Mouse (Mus musculus): ENCODE measurements around the gene Lrrc4c.

Lrrc4c gene

GRCm38 (mm10) chr2:97467031-97467549, 1149.1 kb downstream of the Lrrc4c start:
- DNase-seq (ENCODE audit: low read depth in 2 of 2, low spot score in 2 of 2), result no peak

- DNase-seq (ENCODE audit: low read depth in 2 of 2, low spot score in 2 of 2), result no peak
These were observed 1149.7 kb downstream of the Lrrc4c start for GRCm38 (mm10) chr2:97467664-97468063.

DNA sequence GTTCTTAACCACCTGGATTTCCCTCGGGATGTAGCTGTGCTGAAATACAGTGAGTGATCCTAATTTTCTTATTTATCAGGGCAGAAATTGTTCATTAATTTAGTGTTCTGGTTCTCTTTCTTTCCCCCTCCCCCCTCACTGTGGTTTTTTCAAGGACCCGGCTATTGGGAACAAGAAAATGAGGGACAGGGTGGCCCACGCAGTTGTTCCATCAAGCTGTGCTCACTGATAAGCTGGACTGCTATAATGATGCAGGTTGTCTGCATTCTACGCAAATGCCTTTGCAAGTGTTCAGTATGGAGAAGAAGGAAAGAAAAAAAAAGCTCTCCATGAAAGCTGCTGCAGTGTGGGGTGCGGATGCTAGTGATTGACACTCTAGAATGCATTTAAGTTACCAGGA, 1150.4 kb downstream of the Lrrc4c start:
- DNase-seq (ENCODE audit: low read depth in 2 of 2, low spot score in 2 of 2), result no peak

- no peak for DNase-seq (ENCODE audit: low read depth in 2 of 2, low spot score in 2 of 2)
These were observed 1151.4 kb downstream of the Lrrc4c start for GRCm38 (mm10) chr2:97469396-97469795.

DNA sequence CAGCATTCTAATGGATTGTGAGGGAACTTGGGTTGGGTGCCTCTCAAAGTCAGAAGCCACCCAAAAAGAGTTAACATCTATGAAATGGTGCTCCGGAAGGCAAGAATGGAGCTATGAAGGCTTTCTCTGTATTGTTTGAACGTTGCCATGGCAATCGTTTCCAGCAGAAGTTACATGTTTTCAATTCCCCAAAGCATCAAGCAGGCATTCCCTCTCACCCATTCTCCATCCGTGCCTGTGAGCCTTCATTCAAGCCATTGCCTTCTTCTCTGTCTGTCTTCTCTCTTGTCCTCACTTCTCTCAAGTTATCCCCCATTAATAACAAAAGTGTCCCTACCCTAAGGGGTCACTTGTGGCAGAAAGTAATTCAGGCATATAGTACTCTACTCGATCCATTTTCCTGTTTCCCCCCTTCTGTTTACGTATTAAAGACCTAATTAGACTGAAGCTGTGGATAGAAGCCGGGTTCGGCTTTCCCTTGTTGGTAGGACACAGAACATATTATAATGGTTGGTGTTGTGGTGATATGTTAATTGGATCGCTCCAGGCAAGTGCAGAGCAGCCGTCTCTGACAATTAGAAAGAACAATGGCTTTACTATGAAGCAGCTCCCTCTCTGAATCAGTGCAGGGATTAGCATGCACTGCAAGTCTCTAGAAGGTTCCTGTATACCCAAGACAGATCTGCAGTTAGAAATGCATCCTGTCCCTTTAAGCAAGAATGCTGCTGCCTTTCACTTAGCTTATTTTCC, 1160.4 kb downstream of the Lrrc4c start:
- DNase-seq (ENCODE audit: low read depth in 2 of 2, low spot score in 2 of 2), result no peak

GRCm38 (mm10) chr2:97478925-97479298, 1160.9 kb downstream of the Lrrc4c start:
- DNase-seq (ENCODE audit: low read depth in 2 of 2, low spot score in 2 of 2), result no peak

DNA sequence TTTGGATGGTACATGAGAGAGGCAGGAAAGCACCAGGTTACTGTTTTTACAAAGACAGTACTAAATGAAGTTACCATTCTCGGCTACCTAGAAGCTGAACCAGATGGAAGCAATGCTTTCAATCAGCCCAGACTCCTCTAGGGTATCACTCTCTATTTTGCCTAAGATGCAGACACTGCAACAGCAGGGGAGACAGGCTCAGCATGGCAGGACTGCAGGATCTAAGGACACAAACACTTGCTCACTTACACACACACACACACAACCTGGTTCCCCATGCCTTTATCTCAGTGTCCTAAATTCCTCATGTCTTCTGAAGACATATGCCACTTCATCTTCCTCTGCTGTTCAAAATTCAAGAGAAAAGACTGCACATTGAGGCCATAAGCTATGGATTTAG, 1167.0 kb downstream of the Lrrc4c start:
- DNase-seq (ENCODE audit: low read depth in 2 of 2, low spot score in 2 of 2), result no peak

DNA sequence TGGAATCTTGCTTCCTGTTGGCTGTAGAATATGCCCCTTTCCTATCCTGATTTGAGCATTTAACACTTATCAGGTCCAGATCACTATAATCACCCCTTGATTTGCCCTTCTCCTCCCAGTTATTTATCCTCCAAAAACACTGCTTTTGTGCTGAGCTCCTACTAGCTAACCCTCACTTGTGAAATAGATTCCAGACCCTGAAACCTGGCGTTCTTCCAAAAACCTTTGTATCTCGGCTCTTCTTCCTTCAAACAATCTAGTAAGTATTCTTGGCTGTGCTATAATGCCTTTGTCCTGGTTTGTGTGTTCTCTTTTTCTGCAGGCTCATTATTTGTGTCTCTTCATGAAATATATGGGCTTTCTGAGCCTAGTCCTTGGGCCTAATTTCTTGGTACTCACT, 1167.6 kb downstream of the Lrrc4c start:
- no peak for DNase-seq (ENCODE audit: low read depth in 2 of 2, low spot score in 2 of 2)

- DNase-seq (ENCODE audit: low read depth in 2 of 2, low spot score in 2 of 2), result no peak
These were observed 1169.6 kb downstream of the Lrrc4c start for GRCm38 (mm10) chr2:97487567-97487966.

DNA sequence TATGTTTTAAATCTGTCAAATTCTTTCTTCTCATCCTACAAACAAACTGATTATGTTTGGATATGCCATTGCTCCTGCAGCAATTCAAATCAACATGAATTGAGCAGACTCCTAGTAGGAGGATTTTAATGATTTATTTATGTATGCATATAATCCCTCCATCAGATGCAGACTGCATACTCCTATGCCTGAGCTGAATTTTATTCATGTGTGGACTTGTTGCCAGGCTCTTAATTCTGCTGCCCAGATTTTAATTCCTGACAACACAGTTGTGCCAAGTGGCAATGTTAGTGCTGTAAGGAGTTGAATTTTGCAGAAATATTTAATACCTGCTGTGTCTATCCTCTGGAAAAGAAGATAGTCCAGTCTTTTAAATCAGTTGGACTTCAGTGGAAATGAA, 1179.1 kb downstream of the Lrrc4c start:
- DNase-seq (ENCODE audit: low read depth in 2 of 2, low spot score in 2 of 2), result no peak

DNA sequence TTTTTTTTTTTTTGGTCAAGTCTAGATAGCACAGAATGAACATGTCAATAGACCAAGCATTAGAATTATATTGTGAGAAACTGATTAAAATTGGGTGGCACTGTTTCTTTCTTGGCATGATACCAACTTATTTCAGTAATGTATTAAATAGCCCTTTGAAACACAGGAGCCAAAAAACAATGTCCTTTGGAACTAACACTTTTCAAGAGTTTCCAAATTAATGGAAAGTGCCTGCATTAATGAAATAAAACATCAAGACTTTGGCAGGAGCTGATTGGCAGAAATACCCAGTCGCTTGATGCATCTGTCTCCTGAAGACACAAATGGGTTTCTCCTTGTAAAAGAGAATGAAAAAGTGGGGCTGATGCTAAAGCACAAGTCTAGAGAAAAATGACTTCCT, 1184.5 kb downstream of the Lrrc4c start:
- DNase-seq (ENCODE audit: low read depth in 2 of 2, low spot score in 2 of 2), result no peak

DNA sequence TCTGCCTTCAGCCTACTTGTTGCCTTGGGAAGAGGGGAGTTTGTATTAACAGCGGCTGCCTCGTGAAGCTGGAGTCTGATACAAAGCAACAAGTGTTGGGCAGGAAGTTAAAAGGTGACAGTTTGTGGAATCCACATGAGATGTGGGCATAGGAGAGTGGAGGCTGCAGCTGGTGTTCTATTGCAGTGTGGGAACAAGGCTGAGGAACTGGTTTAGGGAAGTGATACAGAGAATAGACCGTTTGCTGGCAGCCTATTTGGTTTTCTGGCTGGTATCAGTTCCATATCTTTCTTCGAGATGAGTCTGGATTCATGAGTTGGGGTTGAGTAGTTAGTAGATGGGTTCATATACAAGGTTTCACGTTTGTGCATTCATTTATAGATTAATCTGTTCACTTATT, 1186.9 kb downstream of the Lrrc4c start:
- DNase-seq (ENCODE audit: low read depth in 2 of 2, low spot score in 2 of 2), result no peak

DNA sequence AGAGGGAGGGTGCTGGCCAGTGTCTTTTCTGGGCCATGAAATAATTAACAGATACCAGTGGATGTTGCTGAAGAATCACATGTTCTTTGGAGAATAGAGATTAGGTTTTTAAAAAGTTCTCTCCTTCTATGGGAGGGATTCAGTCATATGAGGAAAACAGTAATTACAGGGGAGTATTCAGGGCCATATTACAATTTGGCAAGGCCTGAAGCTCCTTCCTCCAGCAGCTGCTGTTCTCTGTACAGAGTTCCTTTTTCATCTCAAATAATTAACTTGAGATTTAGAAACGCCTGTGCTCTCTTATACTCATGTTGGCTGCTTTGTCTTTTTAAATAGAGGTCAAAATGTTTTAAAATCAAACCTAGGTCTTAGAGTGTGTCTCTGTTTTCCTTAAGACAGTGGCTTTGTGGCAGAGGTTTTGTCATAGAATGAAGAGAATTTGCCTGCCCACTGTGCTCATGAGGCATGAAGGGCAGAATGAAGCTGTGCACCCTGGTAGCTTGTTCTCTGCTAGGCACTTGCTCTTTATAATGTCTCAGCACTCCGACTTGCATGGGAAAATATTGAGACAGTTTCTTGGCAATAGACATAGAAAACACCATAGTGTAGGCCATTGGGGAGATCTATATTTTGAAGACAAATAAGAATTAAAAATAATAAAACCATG, 1206.4 kb downstream of the Lrrc4c start:
- DNase-seq (ENCODE audit: low read depth in 2 of 2, low spot score in 2 of 2), result no peak

DNA sequence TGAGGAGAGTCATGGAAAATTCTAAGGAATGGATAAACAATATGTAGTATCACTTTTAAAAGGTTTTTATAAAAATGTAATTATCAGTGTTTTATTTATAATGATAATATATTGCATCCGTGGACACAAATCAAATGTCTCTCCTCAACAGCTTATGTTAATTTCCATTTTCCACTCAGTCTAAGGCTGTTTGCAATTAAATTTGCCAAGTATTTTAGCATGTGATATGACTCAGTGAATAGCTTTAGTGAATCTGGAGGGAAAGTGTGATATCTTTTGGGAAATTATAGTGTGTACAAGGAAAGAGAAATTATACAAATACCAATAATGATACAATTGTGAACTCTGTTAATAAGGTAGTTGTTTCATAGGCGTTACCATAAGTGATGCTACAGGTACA, 1207.1 kb downstream of the Lrrc4c start:
- DNase-seq (ENCODE audit: low read depth in 2 of 2, low spot score in 2 of 2), result no peak

DNA sequence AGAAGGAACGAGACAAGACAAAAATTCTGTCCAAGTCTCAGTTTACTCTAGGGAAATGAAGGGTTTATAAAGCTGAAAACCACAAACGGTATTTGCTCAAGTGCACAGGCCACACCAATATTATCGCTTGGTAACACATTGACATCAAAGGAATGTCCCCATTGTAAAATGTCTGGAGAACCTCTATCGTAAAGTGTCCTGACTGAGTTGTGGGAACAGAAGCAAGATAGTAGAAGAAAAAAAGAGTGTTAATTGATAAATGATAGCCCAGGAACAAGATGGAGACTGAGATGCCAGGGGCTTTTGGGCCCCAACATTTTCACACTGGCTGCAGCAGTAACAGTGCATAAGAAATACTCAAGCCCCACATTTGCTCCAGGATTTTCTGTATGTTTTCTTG, 1212.7 kb downstream of the Lrrc4c start:
- DNase-seq (ENCODE audit: low read depth in 2 of 2, low spot score in 2 of 2), result no peak

DNA sequence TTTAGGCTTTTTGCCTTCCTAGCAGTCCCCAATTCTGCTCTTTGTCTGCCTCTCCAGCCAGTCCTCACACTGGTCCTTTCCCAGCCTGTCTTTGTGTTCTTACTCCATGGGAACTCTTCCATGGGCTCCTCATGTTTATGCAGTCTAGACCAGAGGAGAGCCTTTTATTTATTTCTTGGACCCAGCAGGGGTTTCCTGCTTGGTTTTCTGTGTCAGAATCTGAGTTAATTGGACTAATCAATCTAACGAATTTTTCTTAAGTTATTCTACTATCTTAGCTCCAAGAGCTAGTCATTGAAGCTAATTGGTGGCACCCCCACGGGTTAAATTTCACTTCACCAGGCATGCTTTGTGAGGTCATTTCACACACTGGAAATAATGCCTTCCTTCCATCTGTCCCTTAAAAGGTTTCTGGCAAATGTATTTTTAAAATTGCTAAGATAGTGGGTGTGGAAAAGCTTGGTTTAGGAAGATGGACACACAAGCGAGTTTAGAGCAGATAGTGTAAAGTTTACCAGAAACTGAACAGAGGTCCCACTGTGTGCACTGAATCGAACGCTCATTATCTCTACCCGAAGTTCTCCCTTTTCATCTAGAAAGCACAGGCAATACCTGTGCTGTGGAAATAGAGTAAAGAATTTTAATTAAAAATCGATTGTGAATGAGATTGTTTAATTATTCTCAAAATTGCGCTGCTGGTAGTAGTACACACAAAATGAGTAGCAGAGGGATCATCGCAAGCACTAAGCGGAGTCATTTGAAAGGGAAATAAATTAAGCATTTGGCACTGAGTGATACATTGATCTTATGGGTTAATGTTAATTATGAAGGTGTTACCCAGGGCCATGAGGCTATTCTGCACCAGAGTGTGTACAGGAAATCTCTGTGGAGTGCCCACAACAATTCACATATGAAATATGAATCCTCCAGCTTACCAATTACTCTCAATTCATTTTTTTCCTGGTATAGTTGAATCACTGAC, 1226.0 kb downstream of the Lrrc4c start:
- DNase-seq (ENCODE audit: low read depth in 2 of 2, low spot score in 2 of 2), result no peak

- no peak for DNase-seq (ENCODE audit: low read depth in 2 of 2, low spot score in 2 of 2)
These were observed 1226.7 kb downstream of the Lrrc4c start for GRCm38 (mm10) chr2:97544673-97545071.

- no peak for DNase-seq (ENCODE audit: low read depth in 2 of 2, low spot score in 2 of 2)
These were observed 1228.0 kb downstream of the Lrrc4c start for GRCm38 (mm10) chr2:97545946-97546345.

DNA sequence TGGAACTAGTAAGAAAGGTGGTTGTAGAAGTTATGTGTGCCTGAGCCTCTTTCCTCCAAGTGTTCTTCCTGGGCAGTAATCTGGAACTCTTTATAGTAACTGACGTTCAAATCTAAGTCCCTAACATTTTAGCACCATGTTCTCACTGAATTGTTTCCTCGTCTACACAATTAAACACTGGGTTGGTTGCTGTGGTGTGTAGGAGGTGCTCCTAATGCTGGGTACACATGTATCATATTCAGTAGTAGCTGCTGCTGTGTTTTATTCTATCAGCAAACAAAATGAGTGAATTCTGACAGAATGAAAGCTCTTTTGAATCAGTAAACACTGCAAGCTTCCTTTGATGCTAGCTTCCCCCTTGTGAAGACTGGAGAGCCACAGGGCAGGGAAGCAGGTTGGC, 1246.5 kb downstream of the Lrrc4c start:
- no peak for DNase-seq (ENCODE audit: low read depth in 2 of 2, low spot score in 2 of 2)

DNA sequence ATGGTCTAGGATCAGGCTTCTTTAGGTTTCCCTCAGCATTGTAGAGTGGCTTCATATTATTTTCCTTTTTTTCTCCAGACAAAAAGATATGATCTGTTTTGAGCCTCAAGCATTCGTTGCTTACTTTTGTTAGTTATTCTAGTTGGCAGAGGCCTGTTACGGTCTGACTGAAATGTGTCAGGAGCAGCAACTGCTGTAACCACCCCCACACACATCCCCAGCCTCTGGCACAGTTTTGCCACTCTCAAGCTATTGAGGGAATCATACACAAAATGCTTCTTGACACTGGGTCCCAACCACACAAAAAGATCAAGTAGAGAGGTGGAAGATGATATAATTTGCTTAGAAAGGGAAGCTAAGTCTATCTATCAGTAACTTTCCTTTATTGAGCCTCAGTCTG, 1251.0 kb downstream of the Lrrc4c start:
- no peak for DNase-seq (ENCODE audit: low read depth in 2 of 2, low spot score in 2 of 2)

GRCm38 (mm10) chr2:97574921-97575320, 1257.0 kb downstream of the Lrrc4c start:
- no peak for DNase-seq (ENCODE audit: low read depth in 2 of 2, low spot score in 2 of 2)

DNA sequence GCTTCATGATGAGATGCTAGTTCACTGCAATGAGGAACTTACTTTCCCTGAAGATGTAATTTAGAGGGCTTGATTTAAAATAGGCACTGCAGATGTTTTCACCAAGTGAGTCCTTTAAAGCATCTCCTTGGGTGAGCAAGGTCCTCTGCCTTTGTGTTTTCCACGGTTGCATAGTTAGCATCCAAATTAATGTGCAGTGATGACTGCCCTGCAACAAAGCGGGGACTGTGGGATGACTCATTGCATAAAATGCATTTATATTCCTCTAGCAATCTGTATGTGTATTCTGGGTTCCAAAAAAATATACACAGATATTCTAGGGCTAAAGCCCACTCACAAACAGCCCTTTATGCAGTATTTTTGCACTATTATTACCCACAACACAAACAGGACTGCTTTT, 1263.2 kb downstream of the Lrrc4c start:
- no peak for DNase-seq (ENCODE audit: low read depth in 2 of 2, low spot score in 2 of 2)
